Mouse (Mus musculus) lung, postnatal 0 days (tissue): Measurements from ENCODE around the gene Eif3c.

ENCODE experiments used
- CTCF ChIP-seq: IDR thresholded peaks from 2 replicates; pipeline ENCODE4 v1.5.1; 2016; ENCODE audit warnings: antibody characterized with exemption, mild to moderate bottlenecking
- EP300 ChIP-seq: IDR thresholded peaks from 2 replicates; pipeline ENCODE4 v1.6.1; 2016; ENCODE audit warnings: antibody characterized with exemption, mild to moderate bottlenecking, control low read depth

- TF ChIP-seq CTCF (peak; percentile 81), EP300 (0 out of 2 replicates have a peak, but pooled peaks have one; percentile 17)
These were observed 38.0 kb downstream of the Eif3c start for GRCm38 (mm10) chr7:126528166-126528577.
